Mouse (Mus musculus) thymus, adult 2 months (tissue): ENCODE data around the gene Gm12845.

Source experiments
- CTCF ChIP-seq: fragments of 200-500 bp; IDR thresholded peaks from 2 replicates; pipeline ENCODE4 v1.5.1; 2012; ENCODE audit warnings: mild to moderate bottlenecking, control low read depth, low read length, moderate library complexity, borderline replicate concordance; ENCODE audit not compliant: control insufficient read depth, poor library complexity, insufficient read depth; ENCODE audit errors: extremely low read depth
- POLR2A ChIP-seq: fragments of 200-500 bp; IDR thresholded peaks from 2 replicates; pipeline ENCODE4 v1.6.1; 2012; ENCODE audit warnings: mild to moderate bottlenecking, low read length, control low read depth, moderate library complexity; ENCODE audit not compliant: control insufficient read depth, poor library complexity, insufficient read depth; ENCODE audit errors: extremely low read depth

DNA sequence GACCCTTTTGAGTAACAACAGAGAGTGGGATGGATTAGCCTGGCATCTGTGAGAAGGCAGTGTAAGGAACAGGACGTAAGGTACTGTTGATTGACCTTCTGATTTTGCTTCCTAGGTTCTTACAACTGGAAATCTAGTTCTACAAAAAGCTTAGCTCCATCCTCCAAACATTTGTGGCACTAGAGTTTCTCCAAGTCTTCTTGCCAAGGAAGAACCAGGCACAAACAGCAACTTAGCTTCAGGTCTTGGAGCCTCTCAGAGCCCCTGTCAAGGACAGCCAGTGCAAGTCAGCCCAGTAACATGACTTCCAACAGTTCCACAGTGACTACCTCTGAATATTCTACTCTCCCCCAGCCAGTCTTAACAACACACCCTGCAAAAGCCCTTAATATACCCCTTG lies at the start of gene Gm12845:
- TF ChIP-seq POLR2A (no peak), CTCF (no peak)
